Mouse (Mus musculus): ENCODE results near the gene Rassf3. TPM values are rescaled to one million over a fixed set of nuclear protein-coding genes. Genes with fewer than 3 reads are reported as not detected.

Gene Rassf3
- polyA plus RNA-seq, 1 experiment from 2014 or later: 4.6 TPM

GRCm38 (mm10) chr10:121414127-121414526, 62.0 kb downstream of the Rassf3 start:
- no peaks in the 10 kb centered on the region for H3K9me3 ChIP-seq (replicated peaks; ENCODE audit: control insufficient read depth, low read length, poor library complexity, severe bottlenecking)
- no peak overlapping the region for H3K4me2 ChIP-seq (ENCODE audit: low read length)
- H3K4me3 ChIP-seq (ENCODE audit: low read depth, low read length): no peak overlapping the region
- no peaks in the 10 kb centered on the region for H3K4me1 ChIP-seq (ENCODE audit: control insufficient read depth, insufficient read depth, low read length)
- no peak for ATAC-seq
- H3K36me3 ChIP-seq (ENCODE audit: control insufficient read depth, insufficient read depth, low read length): no peaks in the 10 kb centered on the region; the same call in 1 of the 2 replicates
- H3K27me3 ChIP-seq (ENCODE audit: control insufficient read depth, insufficient read depth, low read depth, low read length): no peaks in the 10 kb centered on the region
- H3K9ac ChIP-seq (ENCODE audit: low read depth, low read length): no peak overlapping the region
- WGBS: 93% methylated on average over 13 of the region's 13 CpGs
- no peak overlapping the region for H3K27ac ChIP-seq (ENCODE audit: low read length)

GRCm38 (mm10) chr10:121412824-121413223, 63.3 kb downstream of the Rassf3 start:
- Histone ChIP-seq H3K9me3 (replicated peaks; ENCODE audit: control insufficient read depth, low read length, poor library complexity, severe bottlenecking) (no peaks in the 10 kb centered on the region), H3K9ac (ENCODE audit: low read depth, low read length) (no peak overlapping the region), H3K36me3 (ENCODE audit: control insufficient read depth, insufficient read depth, low read length) (no peaks in the 10 kb centered on the region; the same call in 1 of the 2 replicates), H3K27me3 (ENCODE audit: control insufficient read depth, insufficient read depth, low read depth, low read length) (no peaks in the 10 kb centered on the region), H3K4me2 (ENCODE audit: low read length) (no peak overlapping the region), H3K4me1 (ENCODE audit: control insufficient read depth, insufficient read depth, low read length) (no peaks in the 10 kb centered on the region), H3K27ac (ENCODE audit: low read length) (no peak overlapping the region), H3K4me3 (ENCODE audit: low read depth, low read length) (no peak overlapping the region)
- WGBS: 91% methylated on average over 17 of the region's 17 CpGs
- no peak; the same call in 1 of the 2 replicates for ATAC-seq

DNA sequence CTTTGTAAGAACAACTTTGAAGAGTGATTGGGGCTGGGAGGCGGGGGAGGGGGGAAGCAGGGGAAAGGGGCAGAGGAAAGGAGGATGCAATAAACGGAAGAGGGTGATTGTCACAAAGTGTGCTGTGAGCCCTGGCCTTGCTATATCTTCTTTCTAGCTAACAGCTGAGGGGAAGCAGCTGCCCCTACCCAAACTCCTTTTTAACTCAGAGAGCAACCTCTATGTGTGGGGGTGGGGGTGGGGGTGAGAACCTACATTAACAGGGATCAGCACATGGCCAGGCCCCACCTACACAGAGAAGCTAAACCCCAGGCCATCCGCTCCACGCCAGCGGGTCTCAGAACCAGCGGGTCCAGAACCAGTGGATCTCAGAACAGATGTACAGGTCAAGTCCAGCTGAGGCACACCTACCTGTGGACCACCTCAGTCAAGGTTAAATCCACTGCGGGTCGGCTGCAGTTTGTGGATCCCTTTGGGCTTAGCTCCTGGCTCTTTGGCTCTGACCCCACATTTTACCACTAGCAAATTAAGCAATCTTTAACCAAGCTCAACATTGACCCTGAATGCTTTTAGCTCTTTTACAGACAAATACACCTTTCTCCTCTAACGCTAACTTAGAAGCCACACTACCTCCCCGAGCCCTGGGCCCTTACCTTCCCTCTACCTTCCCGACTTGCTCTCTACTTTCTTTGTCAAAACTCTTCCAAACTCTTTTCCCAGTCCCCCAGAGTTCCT, 64.3 kb downstream of the Rassf3 start:
- ATAC-seq: no peak
- 86% methylated on average over 11 of the region's 11 CpGs for WGBS
- H3K36me3 ChIP-seq (ENCODE audit: control insufficient read depth, insufficient read depth, low read length): no peaks in the 10 kb centered on the region; the same call in 1 of the 2 replicates
- no peak overlapping the region for H3K4me3 ChIP-seq (ENCODE audit: low read depth, low read length)
- no peaks in the 10 kb centered on the region for H3K27me3 ChIP-seq (ENCODE audit: control insufficient read depth, insufficient read depth, low read depth, low read length)
- no peaks in the 10 kb centered on the region for H3K9me3 ChIP-seq (replicated peaks; ENCODE audit: control insufficient read depth, low read length, poor library complexity, severe bottlenecking)
- no peaks in the 10 kb centered on the region for H3K4me1 ChIP-seq (ENCODE audit: control insufficient read depth, insufficient read depth, low read length)
- H3K27ac ChIP-seq (ENCODE audit: low read length): no peak overlapping the region
- H3K4me2 ChIP-seq (ENCODE audit: low read length): no peak overlapping the region
- H3K9ac ChIP-seq (ENCODE audit: low read depth, low read length): no peak overlapping the region

DNA sequence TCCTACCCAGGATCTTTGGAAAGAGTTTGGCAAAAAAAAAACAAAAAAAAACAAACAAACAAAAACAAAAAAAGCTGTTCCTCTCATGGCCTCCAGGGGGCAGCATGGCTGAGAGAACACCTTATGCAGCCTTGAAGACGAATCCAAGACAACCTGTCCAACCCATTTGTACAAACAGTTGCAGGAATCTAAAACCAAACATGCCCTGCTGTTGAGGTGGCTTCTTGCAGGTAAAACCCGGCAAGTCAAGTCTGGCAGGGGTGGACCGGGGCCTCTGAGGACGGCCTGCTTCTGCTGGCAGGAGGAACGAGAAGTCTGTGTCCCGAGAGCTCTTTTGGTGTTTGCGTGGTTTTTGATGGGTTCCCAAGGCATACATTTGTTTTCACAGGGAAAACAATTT, 66.4 kb downstream of the Rassf3 start:
- 74% methylated on average over 7 of the region's 7 CpGs for WGBS
- Histone ChIP-seq H3K4me2 (ENCODE audit: low read length) (no peak overlapping the region), H3K36me3 (ENCODE audit: control insufficient read depth, insufficient read depth, low read length) (no peaks in the 10 kb centered on the region; the same call in 1 of the 2 replicates), H3K27me3 (ENCODE audit: control insufficient read depth, insufficient read depth, low read depth, low read length) (no peaks in the 10 kb centered on the region), H3K9me3 (replicated peaks; ENCODE audit: control insufficient read depth, low read length, poor library complexity, severe bottlenecking) (no peaks in the 10 kb centered on the region), H3K4me1 (ENCODE audit: control insufficient read depth, insufficient read depth, low read length) (no peaks in the 10 kb centered on the region), H3K27ac (ENCODE audit: low read length) (no peak overlapping the region), H3K4me3 (ENCODE audit: low read depth, low read length) (no peak overlapping the region), H3K9ac (ENCODE audit: low read depth, low read length) (no peak overlapping the region)
- ATAC-seq: no peak

- H3K9ac ChIP-seq (ENCODE audit: low read depth, low read length): no peak overlapping the region
- no peaks in the 10 kb centered on the region for H3K9me3 ChIP-seq (replicated peaks; ENCODE audit: control insufficient read depth, low read length, poor library complexity, severe bottlenecking)
- H3K36me3 ChIP-seq (ENCODE audit: control insufficient read depth, insufficient read depth, low read length): no peaks in the 10 kb centered on the region
- H3K27me3 ChIP-seq (ENCODE audit: control insufficient read depth, insufficient read depth, low read depth, low read length): no peaks in the 10 kb centered on the region
- 58% methylated on average over 6 of the region's 9 CpGs for WGBS
- no peak for ATAC-seq
- H3K4me1 ChIP-seq (ENCODE audit: control insufficient read depth, insufficient read depth, low read length): no peaks in the 10 kb centered on the region
- no peak overlapping the region for H3K4me2 ChIP-seq (ENCODE audit: low read length)
- H3K27ac ChIP-seq (ENCODE audit: low read length): no peak overlapping the region
- no peak overlapping the region for H3K4me3 ChIP-seq (ENCODE audit: low read depth, low read length)
These were observed 72.2 kb downstream of the Rassf3 start for GRCm38 (mm10) chr10:121403946-121404345.

GRCm38 (mm10) chr10:121403104-121403503, 73.0 kb downstream of the Rassf3 start:
- 84% methylated on average over 9 of the region's 9 CpGs for WGBS
- Histone ChIP-seq H3K4me2 (ENCODE audit: low read length) (no peak overlapping the region), H3K36me3 (ENCODE audit: control insufficient read depth, insufficient read depth, low read length) (no peaks in the 10 kb centered on the region), H3K9me3 (replicated peaks; ENCODE audit: control insufficient read depth, low read length, poor library complexity, severe bottlenecking) (no peaks in the 10 kb centered on the region), H3K27ac (ENCODE audit: low read length) (no peak overlapping the region), H3K9ac (ENCODE audit: low read depth, low read length) (no peak overlapping the region), H3K4me1 (ENCODE audit: control insufficient read depth, insufficient read depth, low read length) (no peaks in the 10 kb centered on the region), H3K27me3 (ENCODE audit: control insufficient read depth, insufficient read depth, low read depth, low read length) (no peaks in the 10 kb centered on the region), H3K4me3 (ENCODE audit: low read depth, low read length) (no peak overlapping the region)
- no peak for ATAC-seq

GRCm38 (mm10) chr10:121401005-121401404, 75.1 kb downstream of the Rassf3 start:
- WGBS: 84% methylated on average over 7 of the region's 7 CpGs
- H3K4me3 ChIP-seq (ENCODE audit: low read depth, low read length): no peak overlapping the region
- H3K27ac ChIP-seq (ENCODE audit: low read length): no peak overlapping the region

DNA sequence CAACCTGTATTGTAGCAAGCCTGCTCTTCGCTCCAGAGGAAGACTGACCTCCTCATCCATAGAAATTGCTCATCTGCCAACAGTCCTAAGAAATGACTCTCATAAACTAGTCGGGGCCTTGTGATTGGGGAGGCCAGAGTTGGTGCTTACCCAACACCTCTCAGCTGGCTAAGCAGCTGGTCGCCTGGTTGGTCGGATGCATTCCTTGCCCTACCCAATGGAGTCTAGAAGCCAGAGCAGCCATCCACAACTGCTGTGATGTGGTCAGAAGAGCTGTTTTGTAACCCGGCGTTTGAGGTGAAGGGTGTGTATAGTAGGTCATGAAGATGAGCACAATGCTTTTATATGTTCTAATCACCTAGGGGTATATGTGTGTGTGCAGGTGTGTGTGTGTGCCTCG, 77.5 kb downstream of the Rassf3 start:
- no peak for ATAC-seq
- Histone ChIP-seq H3K4me2 (ENCODE audit: low read length) (no peak overlapping the region), H3K36me3 (ENCODE audit: control insufficient read depth, insufficient read depth, low read length) (peaks cover 21% of the 10 kb centered on the region), H3K27ac (ENCODE audit: low read length) (no peak overlapping the region), H3K9ac (ENCODE audit: low read depth, low read length) (no peak overlapping the region), H3K4me3 (ENCODE audit: low read depth, low read length) (no peak overlapping the region), H3K4me1 (ENCODE audit: control insufficient read depth, insufficient read depth, low read length) (no peaks in the 10 kb centered on the region), H3K27me3 (ENCODE audit: control insufficient read depth, insufficient read depth, low read depth, low read length) (no peaks in the 10 kb centered on the region), H3K9me3 (replicated peaks; ENCODE audit: control insufficient read depth, low read length, poor library complexity, severe bottlenecking) (no peaks in the 10 kb centered on the region)
- 89% methylated on average over 7 of the region's 7 CpGs for WGBS

More at GRCm38 (mm10) chr10:121401005-121401404, 75.1 kb downstream of the Rassf3 start:
- Histone ChIP-seq H3K27me3 (ENCODE audit: control insufficient read depth, insufficient read depth, low read depth, low read length) (no peaks in the 10 kb centered on the region), H3K4me2 (ENCODE audit: low read length) (no peak overlapping the region), H3K9me3 (replicated peaks; ENCODE audit: control insufficient read depth, low read length, poor library complexity, severe bottlenecking) (no peaks in the 10 kb centered on the region), H3K4me1 (ENCODE audit: control insufficient read depth, insufficient read depth, low read length) (no peaks in the 10 kb centered on the region), H3K36me3 (ENCODE audit: control insufficient read depth, insufficient read depth, low read length) (peaks cover 8% of the 10 kb centered on the region), H3K9ac (ENCODE audit: low read depth, low read length) (no peak overlapping the region)
- ATAC-seq: no peak

GRCm38 (mm10) chr10:121395542-121396176, 80.5 kb downstream of the Rassf3 start:
- no peaks in the 10 kb centered on the region for H3K27me3 ChIP-seq (ENCODE audit: control insufficient read depth, insufficient read depth, low read depth, low read length)
- H3K9me3 ChIP-seq (replicated peaks; ENCODE audit: control insufficient read depth, low read length, poor library complexity, severe bottlenecking): no peaks in the 10 kb centered on the region
- H3K4me2 ChIP-seq (ENCODE audit: low read length): no peak overlapping the region
- peaks cover 48% of the 10 kb centered on the region for H3K36me3 ChIP-seq (ENCODE audit: control insufficient read depth, insufficient read depth, low read length)
- H3K4me1 ChIP-seq (ENCODE audit: control insufficient read depth, insufficient read depth, low read length): no peaks in the 10 kb centered on the region
- no peak overlapping the region for H3K9ac ChIP-seq (ENCODE audit: low read depth, low read length)
- WGBS: 85% methylated on average over 20 of the region's 20 CpGs
- H3K27ac ChIP-seq (ENCODE audit: low read length): no peak overlapping the region
- H3K4me3 ChIP-seq (ENCODE audit: low read depth, low read length): no peak overlapping the region
- ATAC-seq: no peak
